Mouse (Mus musculus) lung, postnatal 14 days (tissue): ENCODE data around the gene Prss36.
A peak's percentile ranks its signal among the peaks of the same experiment; 100 is the strongest.
"Not testable (repeated sequence)": the region's sequence is repeated elsewhere in the genome, so short reads cannot be mapped to it uniquely, and the experiment has no call there.

Experiments
- DNase-seq: peaks from one replicate; pipeline ENCODE4 v3.0.0; 2021

The Prss36 gene

GRCm38 (mm10) chr7:127946470-127947023 lies at the start of gene Prss36:
TSS of gene Prss36 (minus strand) at chr7:127946725.
- no peak for DNase-seq

- peak; percentile 41 for DNase-seq
Observed at GRCm38 (mm10) chr7:127993341-127993977, 46.9 kb upstream of the Prss36 start, which contains the start of gene Pycard. TSS of gene Pycard (minus strand) at chr7:127993867.

DNA sequence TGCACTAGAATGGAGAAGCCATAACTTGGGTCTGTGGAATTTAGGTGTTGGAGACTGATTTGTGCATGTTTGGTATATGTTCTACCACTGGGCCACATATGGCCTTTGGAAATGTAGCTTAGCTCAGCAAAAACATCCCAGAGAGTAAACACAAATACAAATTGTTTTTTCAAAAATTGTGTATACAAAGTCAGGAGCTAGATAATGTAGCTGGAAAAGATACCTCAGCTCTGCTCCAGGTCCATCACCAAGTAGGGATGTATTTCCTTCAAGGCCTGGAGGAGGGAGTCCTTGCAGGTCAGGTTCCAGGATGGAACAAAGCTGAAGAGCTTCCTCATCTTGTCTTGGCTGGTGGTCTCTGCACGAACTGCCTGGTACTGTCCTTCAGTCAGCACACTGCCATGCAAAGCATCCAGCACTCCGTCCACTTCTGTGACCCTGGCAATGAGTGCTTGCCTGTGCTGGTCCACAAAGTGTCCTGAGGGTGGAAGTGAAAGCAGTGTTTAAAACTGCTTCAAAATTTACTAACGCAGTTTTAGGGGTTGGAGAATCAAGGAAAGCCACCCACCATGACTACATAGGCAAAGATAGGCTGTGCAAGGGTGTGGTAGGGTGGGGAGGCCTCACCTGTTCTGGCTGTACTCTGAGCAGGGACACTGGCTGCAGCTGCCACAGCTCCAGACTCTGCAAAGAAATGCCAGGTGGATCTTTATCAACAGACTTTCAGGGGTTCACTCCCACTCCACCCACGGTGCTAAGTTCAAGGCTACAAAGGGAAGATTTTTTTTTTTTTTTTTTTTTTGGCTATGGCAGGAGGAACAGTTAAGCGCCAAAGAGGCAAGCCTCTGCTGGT lies 46.2 kb upstream of the Prss36 start:
- no peak for DNase-seq

GRCm38 (mm10) chr7:127991643-127992487 lies 45.3 kb upstream of the Prss36 start:
- peak; percentile 86 for DNase-seq

DNA sequence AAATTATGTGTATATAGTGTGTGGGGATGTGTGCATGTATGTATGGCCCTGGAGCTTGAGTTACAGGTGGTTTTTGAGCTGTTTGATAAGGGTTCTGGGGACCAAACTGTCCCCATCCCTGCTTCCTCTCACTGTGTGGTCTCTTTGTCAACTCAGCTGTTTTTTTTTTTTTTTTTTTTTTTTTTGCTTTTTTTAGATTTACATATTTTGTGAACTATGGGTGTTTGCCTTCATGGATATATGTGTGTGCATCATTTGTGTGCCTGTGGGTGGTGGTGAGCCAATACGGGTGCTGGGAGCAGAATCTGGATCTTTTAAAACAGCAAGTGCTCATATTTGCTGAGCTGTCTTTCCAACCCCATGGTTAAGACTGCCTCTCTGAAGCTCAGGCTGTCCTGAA lies 42.4 kb upstream of the Prss36 start:
- DNase-seq: no peak

GRCm38 (mm10) chr7:127980606-127981005 lies 34.1 kb upstream of the Prss36 start:
- DNase-seq: no peak

GRCm38 (mm10) chr7:127978856-127979255 lies 32.3 kb upstream of the Prss36 start:
- no peak for DNase-seq

DNA sequence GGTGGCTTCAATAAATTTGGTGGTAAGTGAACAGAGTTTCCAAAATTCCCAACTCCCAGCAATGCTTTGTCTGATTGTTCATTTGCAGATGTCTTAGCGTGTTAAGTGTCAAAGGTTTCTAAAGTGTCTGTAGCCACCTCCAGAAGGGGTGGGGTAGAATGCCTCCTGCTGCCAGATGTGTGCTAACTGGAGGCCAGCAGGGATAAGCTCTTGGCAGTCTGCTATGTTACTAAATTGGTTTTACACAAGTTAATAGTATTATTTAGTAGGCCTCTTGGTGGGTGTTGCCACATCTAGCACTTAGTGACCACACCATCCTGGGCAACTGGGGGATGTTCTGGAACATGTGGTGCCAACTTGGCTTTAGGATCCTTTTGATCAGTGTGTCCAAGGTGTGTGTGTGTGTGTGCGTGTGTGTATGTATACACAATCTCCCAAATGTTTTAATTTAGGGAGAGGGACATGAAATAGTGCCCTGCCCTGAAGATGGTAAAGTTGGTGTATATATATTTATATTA lies 27.9 kb upstream of the Prss36 start:
- no peak for DNase-seq

DNA sequence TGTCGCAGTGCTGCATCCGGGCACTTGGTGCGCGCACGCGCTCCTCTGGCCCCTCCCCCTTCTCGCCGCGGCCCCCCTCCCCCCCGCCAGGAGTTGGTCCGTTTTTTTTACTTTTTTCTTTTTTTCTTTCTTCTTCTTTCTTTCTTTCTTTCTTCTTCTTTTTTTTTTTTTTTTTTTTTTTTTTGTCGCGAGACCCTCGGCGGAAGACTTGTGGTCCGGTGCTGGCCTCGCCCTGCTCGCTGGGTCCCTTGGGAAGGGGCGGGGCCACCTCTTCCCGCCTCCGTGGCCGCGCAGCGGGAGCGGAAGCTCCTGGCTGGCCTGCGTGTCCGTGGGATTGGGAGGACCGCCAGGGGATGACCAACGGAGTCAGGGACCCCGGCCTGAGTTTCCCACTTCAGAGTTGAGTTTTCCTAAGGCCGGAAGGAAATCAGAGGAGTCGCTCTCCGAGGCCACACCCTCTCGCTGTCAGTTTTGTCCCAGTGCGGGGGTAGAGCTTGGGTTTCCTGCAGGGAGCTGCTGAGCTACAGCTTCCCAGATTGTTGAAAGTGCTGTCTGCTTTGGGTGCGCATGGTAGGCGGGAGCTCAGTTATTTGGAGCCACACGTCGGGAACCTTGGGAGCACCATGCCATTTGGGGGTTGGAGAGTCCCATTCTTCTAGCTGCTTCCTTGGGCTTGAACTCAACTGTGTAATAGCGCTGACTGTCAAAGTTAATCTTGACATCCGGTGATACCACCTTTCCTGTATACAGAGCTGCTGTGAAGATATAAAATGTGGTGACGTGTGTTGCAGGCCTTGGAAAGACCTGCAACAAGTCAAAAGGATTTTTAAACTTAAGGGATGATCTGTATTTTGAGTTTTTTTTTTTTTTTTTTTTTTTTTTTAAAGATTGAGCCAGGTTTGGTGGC lies 21.6 kb upstream of the Prss36 start:
- peak; percentile 79 for DNase-seq

- peak; percentile 96 for DNase-seq
Observed at GRCm38 (mm10) chr7:127967004-127967921, 20.7 kb upstream of the Prss36 start, which contains the start of gene Fus. TSS of gene Fus (plus strand) at chr7:127967457.

GRCm38 (mm10) chr7:127966371-127966918 lies 19.9 kb upstream of the Prss36 start:
- peak; percentile 6 for DNase-seq

DNA sequence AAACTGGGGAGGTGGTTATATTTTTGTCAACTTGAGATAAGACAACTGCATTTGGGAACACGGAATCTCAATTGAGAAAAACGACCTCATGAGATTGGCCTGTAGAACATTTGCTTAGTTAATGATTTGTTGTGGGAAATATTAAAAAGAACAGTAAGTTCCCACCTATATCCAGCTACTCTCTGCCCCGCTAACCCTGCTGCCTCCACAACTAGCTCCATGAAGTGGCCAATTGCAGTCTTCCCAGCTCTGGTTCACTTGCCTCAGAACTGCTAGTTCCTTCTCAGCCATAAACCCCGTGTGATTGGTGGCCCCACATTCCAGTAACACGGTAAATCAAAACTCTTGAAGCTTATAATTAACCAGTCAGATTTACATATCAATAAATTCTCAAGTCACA lies 12.8 kb upstream of the Prss36 start:
- DNase-seq: no peak

- DNase-seq: no peak
Observed at GRCm38 (mm10) chr7:127952864-127953581, 6.5 kb upstream of the Prss36 start.

DNA sequence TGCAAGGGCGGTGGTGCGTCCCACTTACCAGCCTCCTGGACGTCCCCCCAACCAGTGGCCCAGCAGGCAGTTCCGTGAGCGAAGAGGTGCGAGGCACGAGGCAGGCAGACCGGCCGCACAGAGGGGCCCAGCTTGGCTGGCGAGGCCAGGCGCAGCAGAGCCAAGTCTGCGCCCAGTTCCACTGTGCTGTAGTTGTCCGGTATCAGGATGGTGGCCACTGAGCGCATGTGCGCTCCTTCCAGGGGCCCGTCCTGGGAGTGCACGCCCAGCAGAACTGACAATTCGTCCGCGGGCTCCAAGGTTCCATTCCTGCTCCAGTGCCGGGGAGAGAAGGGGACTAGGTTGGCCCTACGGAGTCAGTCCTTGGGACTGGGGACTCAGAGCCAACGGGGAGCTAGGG lies 1.9 kb downstream of the Prss36 start:
- DNase-seq: no peak

DNA sequence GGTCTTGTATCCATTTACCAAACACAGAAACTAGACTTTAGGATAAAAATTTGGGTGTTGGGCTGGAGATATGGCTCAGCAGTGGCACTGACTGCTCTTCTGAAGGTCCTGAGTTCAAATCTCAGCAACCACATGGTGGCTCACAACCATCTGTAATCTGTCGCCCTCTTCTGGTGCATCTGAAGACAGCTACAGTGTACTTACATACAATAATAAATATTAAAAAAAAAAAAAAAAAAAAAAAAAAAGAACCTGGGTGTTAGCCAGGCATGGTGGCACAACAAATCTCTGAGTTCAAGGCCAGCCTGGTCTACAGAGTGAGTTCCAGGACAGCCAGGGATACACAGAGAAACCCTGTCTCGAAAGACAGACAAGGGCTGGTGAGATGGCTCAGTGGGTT lies 4.4 kb downstream of the Prss36 start:
- DNase-seq: not testable (repeated sequence)

DNA sequence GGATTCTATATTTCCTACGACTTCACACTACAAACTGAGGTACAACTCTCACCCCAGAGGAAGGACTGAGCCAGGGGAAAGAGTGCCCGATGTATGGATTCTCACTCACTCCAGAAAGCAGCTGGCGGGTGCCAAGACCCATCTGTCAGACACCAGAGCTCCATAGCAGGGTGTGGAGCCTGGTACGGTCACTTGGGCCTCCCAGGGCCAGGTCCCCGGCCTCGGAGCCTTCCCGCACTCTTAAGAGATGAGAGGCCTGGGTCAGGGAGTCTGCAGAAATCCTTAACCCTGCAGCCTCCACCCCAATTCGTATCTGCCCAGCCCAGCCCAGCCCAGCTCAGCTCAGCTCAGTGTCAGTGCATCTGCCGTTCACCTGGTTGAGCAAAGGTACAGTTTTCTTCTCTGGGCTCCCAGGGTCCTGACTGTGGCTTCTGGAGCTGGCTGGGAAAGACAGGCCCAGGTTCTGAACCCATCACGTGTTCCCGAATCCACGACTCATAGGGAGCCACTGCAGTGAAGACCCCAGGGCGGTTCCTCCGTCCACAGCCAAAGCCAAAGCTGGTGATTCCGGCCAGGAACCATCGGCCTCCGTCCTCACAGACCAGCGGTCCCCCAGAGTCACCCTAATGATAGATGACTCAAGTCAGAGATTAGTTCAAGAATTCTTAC lies 10.2 kb downstream of the Prss36 start:
- DNase-seq: no peak

DNA sequence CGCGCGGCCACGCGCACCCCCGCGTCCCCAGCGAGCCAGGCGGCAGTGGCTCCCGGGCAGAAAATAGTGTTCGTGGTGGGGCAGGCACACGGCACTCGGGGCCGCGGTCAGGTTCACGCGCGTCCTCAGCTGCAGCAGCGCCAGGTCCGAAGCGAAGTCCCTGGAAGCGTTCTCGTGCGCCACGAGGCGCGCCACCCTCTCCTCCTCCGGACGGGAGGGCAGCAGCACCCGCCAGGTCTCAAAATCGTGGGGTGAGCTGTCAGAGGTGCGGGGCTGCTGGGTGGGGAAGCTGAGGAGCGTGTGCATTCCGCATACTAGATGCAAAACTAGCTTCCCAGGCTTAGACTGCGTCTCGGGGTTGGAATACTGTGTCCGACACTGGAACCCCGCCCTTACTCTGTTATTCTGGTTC lies 10.8 kb downstream of the Prss36 start:
- DNase-seq: no peak

DNA sequence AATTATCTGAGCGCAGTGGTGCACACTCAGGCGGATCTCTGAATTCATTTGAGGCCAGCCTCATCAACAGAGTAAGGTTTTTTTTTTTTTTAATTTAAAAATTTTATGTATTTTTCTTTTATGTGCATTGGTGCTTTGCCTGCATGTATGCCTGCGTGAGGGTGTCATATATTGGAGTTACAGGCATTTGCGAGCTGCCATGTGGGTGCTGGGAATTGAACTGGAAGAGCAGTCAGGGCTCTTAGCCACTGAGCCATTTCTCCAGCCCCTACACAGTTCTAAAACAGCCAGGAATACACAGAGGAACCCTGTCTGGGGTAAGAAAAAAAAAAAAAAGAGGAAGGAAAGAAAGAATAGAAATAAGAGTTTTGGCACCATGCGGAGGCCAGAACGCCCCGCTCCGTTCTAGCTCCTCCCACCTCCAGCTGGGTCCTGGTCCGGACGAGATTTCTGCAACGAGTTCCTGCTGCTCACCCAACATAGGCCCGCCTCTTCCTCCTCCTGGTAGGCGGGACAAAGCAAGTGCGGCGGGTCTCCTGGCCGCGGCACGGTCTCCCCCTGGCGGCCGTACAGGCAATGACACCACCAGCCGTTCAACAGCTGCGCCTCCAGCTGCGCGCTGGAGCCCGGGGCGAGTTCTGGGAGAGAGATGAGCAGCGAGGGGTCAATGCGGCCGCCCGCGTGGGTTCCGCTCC lies 11.3 kb downstream of the Prss36 start:
- peak; percentile 97 for DNase-seq
